Mouse (Mus musculus): ENCODE results near the gene Dazap1. TPM values are rescaled to one million over a fixed set of nuclear protein-coding genes. Genes with fewer than 3 reads are reported as not detected.

Dazap1 gene
- polyA plus RNA-seq (2012; rRNA removed): 128 and 136 TPM in 2 replicates

GRCm38 (mm10) chr10:80260642-80261584 is at the start of gene Dazap1, which contains the start of gene Gamt:
TSS of gene Dazap1 (plus strand) at chr10:80261486.
TSS of gene Gamt (minus strand) at chr10:80261012.

DNA sequence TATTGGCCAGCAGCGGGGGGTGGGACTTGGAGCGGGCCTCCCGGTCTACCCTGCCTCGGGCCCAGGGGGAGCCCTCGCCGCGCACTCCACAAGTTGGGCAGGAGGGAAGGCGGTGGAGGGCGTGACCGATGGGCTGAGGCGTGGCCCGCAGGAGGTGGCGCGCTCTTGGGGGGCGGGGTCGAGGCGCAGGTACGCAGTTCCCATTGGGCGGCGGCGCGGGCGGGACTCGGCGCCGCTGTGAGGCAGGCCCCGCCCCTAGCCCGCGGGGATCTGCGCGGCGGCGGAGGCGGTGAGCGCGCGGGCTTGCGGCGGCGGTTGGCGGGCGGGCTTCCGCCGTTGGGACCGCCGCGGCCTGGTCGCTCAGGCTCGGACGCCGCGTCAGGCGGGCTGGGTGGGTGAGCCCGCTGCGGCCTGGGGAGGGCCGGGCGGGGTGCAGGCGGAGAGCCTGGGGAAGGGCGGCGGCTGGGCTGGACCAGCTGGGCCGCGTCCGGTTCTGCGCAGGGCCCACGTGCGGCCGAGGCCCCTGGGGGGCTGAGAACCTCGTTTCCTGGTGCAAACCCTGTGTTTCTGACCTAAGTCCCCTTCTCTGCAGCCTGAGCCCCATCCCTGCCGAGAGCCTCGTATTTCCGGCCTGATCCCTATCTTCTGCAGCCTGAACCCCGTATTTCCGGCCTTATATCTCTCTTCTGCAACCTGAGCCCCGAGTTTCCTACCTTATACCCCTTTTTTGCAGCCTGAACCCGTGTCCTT is 34.7 kb upstream of the Dazap1 start, which contains the start of gene Mum1:
Gene Mum1, plus strand, starts transcription at position 19 of the 750 bp plus-strand sequence.

DNA sequence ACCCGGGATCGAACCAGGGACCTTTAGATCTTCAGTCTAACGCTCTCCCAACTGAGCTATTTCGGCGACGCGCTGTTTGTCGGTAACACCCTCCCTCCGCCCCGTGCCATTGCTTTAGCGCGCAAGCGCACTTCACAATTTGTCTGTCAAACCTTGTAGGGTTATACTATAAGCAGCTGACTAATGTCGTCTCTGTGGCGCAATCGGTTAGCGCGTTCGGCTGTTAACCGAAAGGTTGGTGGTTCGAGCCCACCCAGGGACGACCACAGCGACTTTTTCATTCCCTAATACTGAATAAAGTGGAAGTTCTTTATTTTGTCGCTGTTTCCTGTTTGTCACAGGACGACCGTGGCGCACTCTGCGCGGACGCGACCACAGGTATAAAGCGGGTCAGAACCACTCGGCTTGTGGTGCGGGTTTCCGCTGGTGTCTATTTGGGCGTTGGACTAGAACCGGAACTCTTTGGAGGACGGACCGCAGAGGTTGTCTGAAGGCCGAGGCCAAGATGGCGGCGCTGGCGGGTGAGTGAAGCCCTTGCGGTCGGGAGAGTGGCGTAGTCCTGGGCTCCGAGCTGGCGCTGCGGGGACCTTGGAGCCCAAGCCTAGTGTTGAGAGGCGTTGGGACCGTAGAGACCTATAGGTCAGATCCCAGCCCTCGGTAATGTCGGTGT is 12.2 kb upstream of the Dazap1 start, which contains the start of gene Ndufs7:
Gene Ndufs7, plus strand, starts transcription at position 151 of the 670 bp plus-strand sequence.

DNA sequence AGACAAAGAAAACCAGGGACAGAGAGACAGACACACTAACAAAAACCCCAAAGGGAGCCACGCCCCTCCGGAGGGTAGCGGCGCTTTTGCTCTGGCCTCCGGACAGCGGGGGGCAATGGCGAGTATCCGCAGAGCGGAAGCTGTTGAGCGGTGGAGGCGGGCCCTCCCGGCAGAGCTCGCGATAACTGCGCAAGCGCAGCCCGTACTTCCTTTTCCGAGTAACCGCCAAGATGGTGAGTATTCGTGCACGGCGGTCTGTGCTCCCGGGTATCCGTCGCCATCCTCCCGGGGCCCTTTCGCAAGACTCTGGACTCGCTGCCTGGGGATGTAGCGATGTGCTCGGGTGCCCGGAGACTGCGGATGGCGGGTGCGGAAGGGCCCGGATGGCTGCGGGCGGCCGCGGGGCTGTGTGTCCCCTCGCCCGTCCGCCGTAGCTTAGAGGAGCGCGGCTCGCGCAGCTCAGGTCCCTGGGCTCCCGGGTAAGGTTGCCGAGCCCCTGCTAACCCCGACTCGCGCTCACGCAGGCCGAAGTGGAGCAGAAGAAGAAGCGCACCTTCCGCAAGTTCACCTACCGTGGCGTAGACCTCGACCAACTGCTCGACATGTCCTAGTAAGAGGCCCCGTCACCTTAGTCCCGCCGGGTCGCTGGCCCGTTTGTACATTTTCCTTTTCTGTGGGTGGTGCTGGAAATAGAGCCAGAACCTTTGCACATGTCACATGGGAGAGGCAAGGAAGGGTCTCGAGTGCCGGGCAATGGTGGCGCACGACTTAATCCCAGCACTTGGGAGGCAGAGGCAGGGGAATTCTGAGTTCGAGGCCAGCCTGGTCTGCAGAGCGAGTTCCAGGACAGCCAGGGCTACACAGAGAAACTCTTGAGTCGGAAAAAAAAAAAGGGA is 31.2 kb downstream of the Dazap1 start, which contains the start of gene Rps15:
Gene Rps15, plus strand, starts transcription at position 203 of the 896 bp plus-strand sequence.

GRCm38 (mm10) chr10:80295618-80296425 is 34.5 kb downstream of the Dazap1 start, which contains the start of gene Apc2:
TSS of gene Apc2 (plus strand) at chr10:80295977.

GRCm38 (mm10) chr10:80320340-80320760 is 59.1 kb downstream of the Dazap1 start, which contains the start of gene 2310011J03Rik:
TSS of gene 2310011J03Rik (minus strand) at chr10:80320537.

GRCm38 (mm10) chr10:80329273-80330081 is 68.2 kb downstream of the Dazap1 start, which contains the start of the genes Pcsk4 and Reep6:
TSS of gene Pcsk4 (minus strand) at chr10:80329498.
TSS of gene Reep6 (plus strand) at chr10:80329953.

Other genes with a start within 250 kb of the Dazap1 start
- gene Arhgap45, start 244.8 kb upstream of the Dazap1 start, polyA plus RNA-seq (2012; rRNA removed): 2.2 and 2.4 TPM in 2 replicates
- 242 and 245 TPM in 2 replicates for gene Polr2e, start 221.7 kb upstream of the Dazap1 start, polyA plus RNA-seq (2012; rRNA removed)
- 421 and 492 TPM in 2 replicates for gene Gpx4, start 214.3 kb upstream of the Dazap1 start, polyA plus RNA-seq (2012; rRNA removed)
- 23.6 and 27.5 TPM in 2 replicates for gene Sbno2, start 155.9 kb upstream of the Dazap1 start, polyA plus RNA-seq (2012; rRNA removed)
- gene Stk11, start 145.7 kb upstream of the Dazap1 start, polyA plus RNA-seq (2012; rRNA removed): 83.3 and 90.0 TPM in 2 replicates
- 451 and 454 TPM in 2 replicates for gene Atp5d, start 122.9 kb upstream of the Dazap1 start, polyA plus RNA-seq (2012; rRNA removed)
- gene Cbarp, start 120.7 kb upstream of the Dazap1 start, polyA plus RNA-seq (2012; rRNA removed): 161 and 178 TPM in 2 replicates
- 71.4 and 90.3 TPM in 2 replicates for gene Midn, start 113.2 kb upstream of the Dazap1 start, polyA plus RNA-seq (2012; rRNA removed)
- gene Cirbp, start 95.5 kb upstream of the Dazap1 start, polyA plus RNA-seq (2012; rRNA removed): 393 and 405 TPM in 2 replicates
- 14.0 and 17.9 TPM in 2 replicates for gene 1600002K03Rik, start 88.5 kb upstream of the Dazap1 start, polyA plus RNA-seq (2012; rRNA removed)
- 39.2 and 42.5 TPM in 2 replicates for gene Efna2, start 82.0 kb upstream of the Dazap1 start, polyA plus RNA-seq (2012; rRNA removed)
- 51.1 and 52.1 TPM in 2 replicates for gene Mum1, start 35.1 kb upstream of the Dazap1 start, polyA plus RNA-seq (2012; rRNA removed)
- gene Ndufs7, start 12.4 kb upstream of the Dazap1 start, polyA plus RNA-seq (2012; rRNA removed): 302 and 305 TPM in 2 replicates
- 18.8 and 24.7 TPM in 2 replicates for gene Gamt, start 474 bp upstream of the Dazap1 start, polyA plus RNA-seq (2012; rRNA removed)
- 2,373 and 2,399 TPM in 2 replicates for gene Rps15, start 31.0 kb downstream of the Dazap1 start, polyA plus RNA-seq (2012; rRNA removed)
- gene Apc2, start 34.5 kb downstream of the Dazap1 start, polyA plus RNA-seq (2012; rRNA removed): 140 and 172 TPM in 2 replicates
- 25.8 and 26.3 TPM in 2 replicates for gene 2310011J03Rik, start 59.1 kb downstream of the Dazap1 start, polyA plus RNA-seq (2012; rRNA removed)
- gene Pcsk4, start 68.0 kb downstream of the Dazap1 start, polyA plus RNA-seq (2012; rRNA removed): 10.6 and 10.7 TPM in 2 replicates
- gene Reep6, start 68.5 kb downstream of the Dazap1 start, polyA plus RNA-seq (2012; rRNA removed): 3.1 and 3.2 TPM in 2 replicates
- 1.2 and 2.2 TPM in 2 replicates for gene Adamtsl5, start 86.9 kb downstream of the Dazap1 start, polyA plus RNA-seq (2012; rRNA removed)
- 14.5 and 15.1 TPM in 2 replicates for gene Plk5, start 95.0 kb downstream of the Dazap1 start, polyA plus RNA-seq (2012; rRNA removed)
- 72.2 and 76.7 TPM in 2 replicates for gene Mex3d, start 126.2 kb downstream of the Dazap1 start, polyA plus RNA-seq (2012; rRNA removed)
- 199 and 209 TPM in 2 replicates for gene Mbd3, start 138.1 kb downstream of the Dazap1 start, polyA plus RNA-seq (2012; rRNA removed)
- 745 and 942 TPM in 2 replicates for gene Uqcr11, start 145.3 kb downstream of the Dazap1 start, polyA plus RNA-seq (2012; rRNA removed)
- gene Tcf3, start 172.2 kb downstream of the Dazap1 start, polyA plus RNA-seq (2012; rRNA removed): 60.4 and 61.6 TPM in 2 replicates
- 1.8 and 1.9 TPM in 2 replicates for gene Onecut3, start 233.3 kb downstream of the Dazap1 start, polyA plus RNA-seq (2012; rRNA removed)

Measured in central nervous system, embryonic 18 days (tissue).